Mouse (Mus musculus) retina, embryonic 14.5 days (tissue): ENCODE results near the gene Rbm3.
A peak's percentile ranks its signal among the peaks of the same experiment; 100 is the strongest.

ENCODE experiments used
- DNase-seq: peaks from one replicate; pipeline ENCODE4 v3.0.0-alpha.2; 2015; ENCODE audit warnings: low spot score

The Rbm3 gene

DNA sequence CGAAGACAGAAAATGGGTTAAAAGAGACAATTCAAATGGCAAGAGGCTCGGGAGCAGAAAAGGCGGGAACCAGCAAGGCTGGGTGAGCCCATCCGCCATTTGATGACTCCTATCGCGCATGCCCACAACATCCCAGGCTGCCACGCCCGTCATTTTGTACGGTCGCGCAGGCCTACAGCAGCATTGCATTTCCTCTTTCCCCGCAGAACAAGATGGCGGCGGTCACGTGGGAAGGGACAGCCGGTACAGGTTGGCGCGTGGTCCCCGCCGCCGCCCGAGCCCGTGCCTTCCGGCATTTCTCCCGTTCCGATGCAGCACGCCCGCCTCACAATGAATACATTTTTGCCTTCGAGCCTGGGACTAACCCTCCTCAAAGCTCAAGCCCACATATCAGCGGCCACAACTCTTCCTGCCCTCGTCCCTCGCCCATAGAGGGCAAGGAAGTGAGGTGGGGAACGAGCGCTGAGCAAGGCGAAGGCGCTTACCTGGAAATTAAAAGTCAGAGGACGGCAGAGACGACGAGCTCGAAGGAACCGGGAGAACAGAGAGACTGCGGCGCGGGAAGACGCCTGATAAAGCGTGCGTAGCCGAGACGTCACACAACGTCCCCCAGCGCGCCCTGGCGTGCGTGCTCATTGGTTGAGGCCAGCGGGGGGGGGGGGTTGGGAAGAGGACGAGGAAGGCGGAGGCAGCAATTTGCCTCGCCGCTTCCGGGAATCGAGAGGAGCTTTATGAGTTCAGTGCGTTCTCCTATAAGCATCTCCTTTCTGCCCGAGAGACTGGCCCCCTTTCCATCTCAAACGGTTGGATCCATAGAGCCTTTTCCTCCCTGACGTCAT lies at the start of gene Rbm3:
Rbm3 (minus strand) TSS at position 728 of the 839 bp plus-strand sequence.
- DNase-seq: peak; percentile 86

DNA sequence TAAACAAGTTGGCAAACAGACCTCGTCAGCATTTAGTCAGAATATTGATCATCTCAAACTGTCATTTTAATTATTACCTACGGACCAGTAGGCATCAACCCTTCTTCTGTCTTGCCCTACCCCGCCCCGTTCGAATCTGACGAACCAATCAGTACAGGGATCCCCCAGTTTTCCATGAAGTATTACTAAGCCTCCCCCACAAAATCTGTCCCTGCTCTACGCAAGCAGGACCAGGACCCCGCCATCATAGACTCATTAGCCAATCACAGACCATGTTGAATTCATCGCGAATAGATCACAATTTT lies 47.7 kb upstream of the Rbm3 start, which contains the start of gene Ebp:
Ebp (minus strand) TSS at position 94 of the 305 bp plus-strand sequence.
- DNase-seq: peak; percentile 7

DNA sequence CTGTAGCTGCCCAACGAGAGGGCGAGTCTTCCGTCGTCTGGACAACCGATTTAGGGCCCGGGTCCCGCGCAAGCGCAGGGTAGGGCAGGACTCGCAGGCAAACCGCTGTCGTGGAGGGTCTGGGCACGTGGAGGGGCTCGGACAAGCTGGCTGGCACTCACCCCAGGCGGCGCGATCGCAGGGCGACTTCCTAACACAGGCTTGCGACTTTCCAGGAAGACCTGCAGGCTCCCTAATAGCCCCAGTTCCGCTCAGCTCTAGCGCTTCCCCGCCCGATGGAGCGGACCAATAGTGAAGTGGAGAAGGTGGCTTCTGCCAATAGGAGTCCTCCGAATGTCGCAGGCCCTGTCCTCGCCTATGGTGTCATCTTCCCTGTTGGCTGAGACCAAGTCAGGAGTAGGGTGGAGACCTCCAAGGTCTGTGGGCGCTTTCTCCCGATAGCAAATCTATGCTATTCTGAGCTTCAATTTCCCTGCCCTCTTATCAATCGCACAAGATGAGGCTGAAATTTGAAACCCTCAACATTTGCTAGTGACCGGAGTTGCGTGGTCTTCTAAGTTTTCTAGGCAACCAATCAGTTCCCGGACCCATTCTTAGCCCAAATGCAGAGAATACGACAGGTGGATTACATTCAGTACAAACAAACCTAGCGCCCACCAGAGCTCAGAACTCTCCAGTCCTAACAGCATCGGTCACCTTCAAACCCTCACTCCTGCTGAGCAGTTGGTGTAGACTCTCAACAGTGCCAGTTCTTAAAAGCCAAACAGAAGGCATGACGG lies 47.1 kb upstream of the Rbm3 start:
- peak; percentile 80 for DNase-seq

DNA sequence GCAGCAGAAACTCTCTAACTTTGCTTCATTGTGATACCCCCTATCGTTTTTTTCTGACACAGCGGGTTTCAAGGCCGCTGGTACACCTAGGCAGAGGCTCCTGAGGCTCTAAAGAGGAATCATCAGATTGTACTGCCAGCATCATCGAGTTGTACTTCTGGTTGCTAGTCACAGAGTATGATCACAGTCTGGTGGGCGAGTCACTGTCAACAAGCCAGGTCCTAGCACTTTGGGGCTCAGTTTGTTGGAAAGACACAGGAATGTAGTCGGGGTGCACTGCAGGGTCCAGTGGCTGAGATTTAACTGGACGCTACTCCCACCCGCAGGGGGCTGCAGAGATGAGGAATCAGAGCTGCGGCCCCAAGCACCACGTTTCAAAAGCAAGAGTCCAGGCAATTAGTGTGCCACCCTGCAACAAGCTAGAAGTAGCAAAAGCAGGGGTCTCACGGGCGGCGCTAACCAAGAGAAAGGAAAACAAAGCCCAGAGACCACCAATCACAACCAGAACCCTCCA lies 46.5 kb upstream of the Rbm3 start:
- no peak for DNase-seq

DNA sequence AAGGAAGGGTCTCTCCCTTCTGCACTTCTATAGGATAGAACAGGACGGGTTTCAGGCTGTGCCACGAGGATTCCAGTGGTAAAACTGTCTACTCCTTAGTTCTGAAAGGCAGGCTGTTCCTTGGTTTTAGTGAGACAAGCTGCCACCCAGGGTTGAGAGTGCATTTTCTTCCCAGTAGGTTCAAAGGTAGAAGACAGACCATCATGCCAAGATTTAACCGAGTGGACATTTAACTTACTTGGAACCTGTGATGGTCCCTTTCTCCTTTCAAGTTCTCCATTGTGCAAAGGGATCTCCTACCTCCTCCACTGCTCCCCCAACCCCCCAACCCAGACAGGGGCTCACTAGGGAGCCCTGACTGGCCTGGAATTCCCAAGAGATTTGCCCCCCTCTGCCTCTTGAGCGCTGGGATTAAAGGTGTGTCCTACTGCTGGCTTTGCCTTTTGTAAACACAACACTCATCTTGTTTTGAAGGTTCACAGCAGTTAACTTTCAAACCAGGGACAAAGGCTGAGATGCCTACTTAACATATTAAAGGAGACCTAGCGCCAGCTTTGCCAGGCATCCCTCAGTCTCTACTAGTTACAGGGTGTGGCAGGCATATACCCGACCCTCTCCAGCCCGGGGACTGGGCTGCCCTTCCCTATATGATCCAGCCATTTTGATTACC lies 37.3 kb upstream of the Rbm3 start:
- DNase-seq: no peak

DNA sequence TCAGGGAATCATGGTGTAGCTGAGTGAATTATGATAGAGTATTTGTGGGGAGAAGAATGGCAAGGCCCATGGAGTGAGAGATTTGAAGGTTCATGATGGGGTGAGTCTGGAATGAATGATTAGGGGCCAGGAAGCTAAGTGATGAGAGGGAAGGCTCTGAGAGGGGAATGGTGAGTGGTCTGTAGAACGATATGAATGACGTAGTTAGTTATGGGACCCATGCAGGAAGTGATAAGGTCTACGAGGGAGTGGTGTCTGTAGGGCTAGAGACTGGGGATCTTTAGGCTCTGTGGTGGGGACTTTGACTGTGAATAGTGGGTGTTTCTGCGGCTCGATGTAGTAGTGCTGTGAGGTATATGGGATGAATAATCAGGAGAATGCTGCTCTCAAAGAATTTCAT lies 34.0 kb upstream of the Rbm3 start:
- DNase-seq: no peak

DNA sequence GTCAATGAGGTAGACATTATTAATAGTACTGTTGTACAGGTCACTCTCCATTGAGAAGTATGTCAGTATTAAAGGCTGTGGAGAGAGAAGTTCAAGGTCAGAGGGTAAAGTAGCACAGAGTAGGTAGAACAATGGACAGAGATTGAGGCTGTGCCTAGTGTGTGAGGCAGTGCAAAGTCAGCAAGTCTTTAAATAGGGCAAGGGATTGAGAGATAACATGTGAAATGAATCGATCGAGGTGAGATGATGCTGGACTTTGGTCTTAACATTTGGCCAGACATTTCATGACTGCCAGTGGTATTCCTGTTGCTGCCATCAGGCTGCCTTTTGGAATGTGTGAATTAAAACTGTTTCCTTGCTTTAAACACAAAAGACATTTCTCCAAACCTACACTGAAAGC lies 33.2 kb upstream of the Rbm3 start:
- DNase-seq: no peak

DNA sequence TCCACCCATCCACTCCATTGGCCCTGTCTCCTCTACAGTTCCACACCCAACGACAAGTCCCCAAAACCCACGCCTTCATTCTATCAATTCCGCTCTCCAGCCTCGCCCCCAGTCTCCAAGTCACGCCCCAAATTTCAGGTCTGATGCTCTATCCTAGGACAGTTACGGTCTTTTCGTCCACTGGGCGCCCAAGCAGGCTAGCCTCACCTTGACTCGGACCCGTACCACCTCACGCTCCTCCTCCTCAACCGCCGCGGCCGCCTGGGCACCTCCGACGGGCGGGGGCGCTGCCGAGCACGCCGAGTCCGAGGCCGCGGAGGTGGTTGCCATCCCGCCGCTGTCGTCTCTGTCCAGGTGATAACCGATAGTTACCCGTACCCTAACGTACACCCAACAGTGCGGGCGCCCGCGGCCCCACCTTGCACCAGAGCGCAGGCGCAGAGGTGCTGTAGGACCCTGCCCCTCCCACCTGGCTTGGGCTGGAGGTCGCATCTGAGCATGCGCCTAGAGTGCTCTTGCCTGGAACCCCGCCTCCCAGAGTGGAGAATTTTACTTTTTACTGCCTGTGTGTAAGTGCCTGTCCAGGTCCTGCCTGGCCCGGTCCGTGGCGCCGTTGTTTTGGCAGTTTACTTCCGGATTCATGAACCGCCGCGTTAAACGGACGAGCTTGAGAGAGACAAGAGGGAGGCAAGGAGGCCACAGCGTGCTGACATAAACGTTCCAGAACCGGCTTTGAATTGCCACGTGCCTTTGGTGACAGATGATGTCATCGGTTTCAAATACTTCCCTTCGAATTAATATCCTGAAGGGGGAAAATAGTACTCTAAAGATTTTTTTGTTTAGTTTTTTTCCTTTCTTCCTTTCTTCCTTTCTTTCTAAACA lies 30.1 kb upstream of the Rbm3 start, which contains the start of gene Tbc1d25:
Tbc1d25 (minus strand) TSS at position 678 of the 882 bp plus-strand sequence.
- DNase-seq: peak; percentile 84

DNA sequence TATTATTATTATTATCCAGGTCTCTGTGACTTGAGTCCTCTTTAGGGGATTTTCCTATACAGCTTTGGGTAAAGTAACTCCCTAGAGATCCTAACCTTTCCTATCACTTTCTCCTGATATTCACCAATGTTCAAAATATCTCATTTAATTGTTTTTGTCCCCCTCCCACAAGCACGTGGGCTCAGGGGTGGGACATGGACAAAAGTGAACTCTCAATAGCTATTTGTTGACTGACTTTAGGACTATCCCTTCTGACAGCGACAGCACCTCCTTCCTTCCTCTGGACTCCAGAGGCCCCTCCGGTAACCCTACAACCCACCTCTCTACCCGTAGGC lies 29.5 kb upstream of the Rbm3 start:
- no peak for DNase-seq

DNA sequence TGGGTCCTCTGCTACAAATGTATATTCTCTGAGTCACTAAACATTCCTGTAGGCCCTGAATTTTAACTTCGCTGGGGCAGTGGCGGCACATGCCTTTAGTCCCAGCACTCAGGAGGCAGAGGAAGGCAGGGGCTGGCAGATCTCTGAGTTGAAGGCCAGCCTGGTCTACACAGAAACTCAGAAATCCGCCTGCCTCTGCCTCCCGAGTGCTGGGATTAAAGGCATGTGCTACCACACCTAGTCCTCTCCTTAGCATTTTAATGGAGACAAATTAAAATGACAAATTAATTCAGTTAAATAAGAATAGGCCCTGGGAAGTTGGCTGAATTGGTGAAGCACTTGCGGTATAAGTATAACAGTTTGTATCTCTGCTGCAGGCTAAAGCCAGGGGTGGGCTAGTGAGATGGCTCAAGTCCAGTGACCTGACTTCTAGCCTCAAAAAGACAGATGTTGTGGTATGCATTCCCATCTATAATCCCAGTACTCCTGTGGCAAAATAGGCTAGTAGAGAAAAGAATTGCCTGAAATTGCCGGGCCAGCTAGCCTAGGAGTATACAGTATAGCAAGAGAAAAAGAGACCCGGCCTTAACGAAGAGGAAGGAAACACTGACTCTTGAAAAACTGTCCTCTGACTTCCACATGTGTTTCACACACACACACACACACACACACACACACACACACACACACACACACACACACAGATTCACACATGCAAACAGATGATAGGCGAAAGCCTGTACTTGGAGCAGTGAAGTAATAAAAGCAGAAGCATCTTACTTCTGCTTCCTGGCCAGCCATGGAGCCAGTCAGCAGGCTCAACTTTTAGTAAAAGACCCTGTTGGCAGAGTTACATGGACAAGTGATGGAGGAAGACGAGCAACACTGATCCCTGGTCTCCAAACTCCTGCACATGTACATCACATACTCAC lies 22.3 kb upstream of the Rbm3 start:
- DNase-seq: no peak

DNA sequence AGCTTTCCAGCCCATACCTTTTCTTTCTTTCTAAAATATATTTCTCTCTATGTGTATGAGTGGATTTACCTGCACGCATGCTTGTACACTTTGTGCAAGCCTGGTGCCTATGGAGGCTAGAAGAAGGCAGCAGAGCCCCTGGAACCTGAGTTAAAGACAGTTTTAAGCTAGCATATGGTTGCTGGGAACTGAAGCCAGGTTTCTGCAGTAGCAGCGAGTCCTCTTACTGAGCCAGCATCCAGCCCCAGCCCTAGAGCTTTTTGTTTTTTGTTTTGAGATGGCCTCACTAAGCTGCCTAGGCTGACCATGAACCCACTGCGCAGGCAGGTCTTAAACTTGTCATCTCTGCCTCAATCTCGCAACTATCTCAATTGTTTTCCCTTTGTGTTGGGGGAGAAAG lies 18.8 kb upstream of the Rbm3 start:
- no peak for DNase-seq

DNA sequence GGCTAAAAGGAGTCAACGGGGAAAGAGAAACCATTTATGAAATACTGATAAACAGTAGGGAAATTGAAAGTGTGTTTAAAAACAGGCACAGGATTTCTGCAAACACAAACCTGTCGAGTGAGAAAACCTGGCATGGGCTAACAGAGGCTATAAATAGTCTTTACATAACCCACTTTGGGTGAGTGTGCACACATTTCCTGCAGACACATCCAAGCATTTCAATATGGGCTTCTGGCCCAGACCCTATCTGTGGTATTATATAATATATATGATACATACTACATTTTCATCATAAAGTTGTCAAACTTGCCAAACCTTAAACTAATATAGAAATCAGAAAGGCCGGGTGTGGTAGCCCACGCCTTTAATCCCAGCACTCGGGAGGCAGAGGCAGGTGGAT lies 17.4 kb upstream of the Rbm3 start:
- no peak for DNase-seq

DNA sequence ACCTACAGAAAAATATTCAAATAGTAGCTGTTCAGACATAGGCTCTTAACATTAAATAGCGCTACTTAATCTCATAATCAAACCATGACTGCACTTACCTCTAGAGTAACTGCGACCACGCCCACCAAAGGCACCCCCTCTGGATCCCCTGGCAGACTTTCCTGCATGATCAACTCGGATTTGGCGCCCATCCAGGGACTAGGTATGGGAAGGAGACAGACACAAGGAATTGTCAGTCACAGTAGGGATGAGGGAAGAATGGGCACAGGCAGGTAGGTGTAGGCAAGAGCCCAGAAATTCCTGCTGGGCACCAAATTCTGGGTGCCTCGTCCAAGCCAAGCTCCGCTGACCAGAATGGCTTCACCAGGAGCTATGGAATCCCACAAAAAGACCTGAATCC lies 1.9 kb downstream of the Rbm3 start:
- DNase-seq: no peak

DNA sequence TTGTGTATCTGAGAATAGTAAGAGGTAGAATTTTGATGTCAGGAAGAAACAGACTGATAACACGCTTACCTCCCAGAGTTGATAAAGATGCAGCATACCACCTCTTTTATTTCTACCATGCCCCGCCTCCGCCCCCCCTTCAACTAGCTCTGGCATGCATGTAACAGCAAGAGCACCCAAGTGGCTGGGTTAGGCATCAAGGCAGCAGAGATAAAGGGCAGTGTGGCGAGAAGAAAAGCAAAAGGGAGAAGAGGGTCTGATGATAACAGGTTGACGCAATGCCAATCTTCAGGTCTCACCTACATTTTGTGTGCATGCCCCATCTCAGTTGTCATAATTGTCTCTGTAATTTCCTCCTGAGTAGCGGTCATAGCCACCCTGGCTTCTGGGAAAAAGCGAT lies 2.7 kb downstream of the Rbm3 start:
- DNase-seq: no peak

DNA sequence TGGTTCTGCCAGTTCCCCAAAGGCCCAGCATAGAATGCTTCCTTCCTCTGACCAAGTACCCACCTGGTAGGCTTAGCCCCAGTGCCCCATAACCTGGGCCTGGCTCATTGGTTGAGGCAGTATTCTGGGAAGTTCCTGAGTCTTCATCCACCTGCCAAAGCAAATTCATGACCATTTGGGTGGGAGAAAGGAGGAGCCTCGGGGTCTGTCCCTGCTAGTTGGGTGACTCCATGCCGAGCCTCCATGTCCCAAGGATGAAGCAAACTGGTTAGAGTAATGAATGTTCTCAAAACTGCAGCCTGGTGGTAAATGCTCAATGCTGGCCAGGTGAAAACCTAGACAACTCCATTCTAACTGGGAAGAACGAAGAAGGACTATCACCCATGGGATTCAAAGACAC lies 4.6 kb downstream of the Rbm3 start:
- DNase-seq: no peak

DNA sequence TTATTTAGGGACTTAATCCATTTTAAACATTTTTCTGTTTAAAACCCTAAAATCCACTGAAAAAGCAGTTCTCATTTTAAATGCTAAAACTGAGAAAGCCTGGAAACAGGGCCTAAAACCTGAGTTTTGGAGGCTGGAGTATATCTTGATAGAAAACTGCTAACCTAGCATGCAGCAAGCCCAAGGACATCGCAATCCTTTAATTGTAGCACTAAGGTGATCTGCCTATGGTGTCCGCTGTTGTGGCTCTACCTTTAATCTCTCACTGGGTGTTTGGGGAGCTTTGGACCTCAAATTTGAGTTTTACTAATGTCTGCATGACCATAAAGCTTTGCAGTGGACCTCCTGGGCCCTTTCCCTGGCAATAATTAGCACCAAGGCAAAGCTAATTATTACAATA lies 5.2 kb downstream of the Rbm3 start:
- no peak for DNase-seq

DNA sequence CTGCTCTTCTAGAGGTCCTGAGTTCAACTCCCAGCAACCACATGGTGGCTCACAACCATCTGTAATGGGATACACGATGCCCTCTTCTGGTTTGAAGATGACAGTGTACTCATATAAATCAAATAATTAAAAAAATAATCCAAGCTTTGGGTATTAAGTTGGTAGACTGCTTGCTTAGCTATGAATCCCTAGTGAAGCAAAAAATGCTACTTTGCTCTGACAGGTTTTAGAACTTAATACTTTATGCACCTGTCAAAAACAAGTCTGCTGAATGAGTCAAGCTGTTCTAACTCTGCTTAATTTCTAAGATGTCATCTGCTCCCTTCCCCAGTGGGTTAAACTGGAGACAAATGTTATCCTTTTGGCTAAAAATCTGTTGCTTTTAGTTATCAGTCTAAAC lies 6.2 kb downstream of the Rbm3 start:
- no peak for DNase-seq

DNA sequence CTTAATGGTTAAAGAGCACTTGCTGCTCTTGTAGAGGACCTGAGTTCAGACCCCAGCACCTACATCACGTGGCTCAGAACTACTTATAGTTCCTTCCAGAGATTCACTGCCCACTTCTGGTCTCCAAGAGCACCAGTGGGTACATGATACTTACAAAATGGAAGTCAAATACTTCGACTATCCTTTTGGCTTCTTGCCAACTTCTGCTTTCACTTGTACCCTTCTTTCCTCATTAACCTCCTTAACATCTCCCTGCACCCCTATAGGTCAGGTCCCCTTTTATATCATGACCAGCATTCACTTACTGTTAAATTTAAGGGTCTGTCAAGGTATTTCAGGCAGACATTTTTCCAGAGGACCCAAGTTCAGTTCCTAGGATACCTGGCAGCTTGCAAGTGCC lies 9.8 kb downstream of the Rbm3 start:
- no peak for DNase-seq

DNA sequence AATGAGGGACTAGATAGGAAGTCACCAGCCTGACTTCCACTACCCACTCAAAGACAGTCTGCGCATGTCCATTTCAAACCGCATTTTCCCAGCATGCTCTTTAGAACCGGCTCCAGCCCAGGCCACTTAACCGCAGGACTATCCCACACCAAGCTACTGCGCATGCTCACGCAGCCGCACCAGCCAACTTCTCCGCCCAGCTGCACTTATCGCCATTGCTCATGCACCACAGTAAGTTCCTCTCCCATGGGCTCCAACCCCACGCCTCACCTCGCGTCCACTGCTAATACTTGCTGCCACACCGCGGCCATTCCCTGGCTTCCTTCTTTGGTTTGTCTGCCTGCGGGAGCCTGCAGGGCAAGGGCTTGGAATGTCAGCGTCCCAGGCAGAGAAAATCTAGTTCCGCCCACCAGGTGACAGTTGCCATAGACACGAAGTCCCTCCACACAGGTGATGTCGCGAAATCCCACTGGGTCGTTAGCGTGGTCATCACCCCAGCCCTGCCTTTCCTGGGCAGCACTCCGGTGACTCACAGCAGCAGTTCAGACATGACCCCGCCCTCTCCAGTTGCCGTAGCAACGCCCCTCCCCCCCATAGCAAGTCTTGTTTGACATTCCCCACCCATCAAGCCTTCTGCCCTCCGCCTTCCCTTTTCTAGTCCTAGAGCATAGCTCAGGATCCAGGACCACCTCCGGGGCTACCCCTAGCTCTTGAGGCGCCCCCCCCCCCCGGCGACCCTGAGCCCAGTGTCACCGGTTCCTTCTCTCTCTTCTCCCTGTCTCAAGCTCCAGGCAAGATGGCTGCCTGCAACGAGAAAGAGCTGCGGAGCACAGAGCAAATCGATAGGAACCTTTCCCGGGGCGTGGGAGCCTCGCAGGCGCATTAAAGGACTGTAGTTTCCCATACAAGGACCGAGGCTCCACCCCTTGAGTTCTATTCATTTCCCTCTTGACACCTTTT lies 13.4 kb downstream of the Rbm3 start, which contains the start of gene Wdr13:
Wdr13 (minus strand) TSS at position 876 of the 960 bp plus-strand sequence.
- DNase-seq: peak; percentile 89
